Mouse (Mus musculus) heart, embryonic 12.5 days (tissue): ENCODE data around the gene Sema3g. TPM values are rescaled to one million over a fixed set of nuclear protein-coding genes. Genes with fewer than 3 reads are reported as not detected.

Experiments
- ATAC-seq: fragments of 200-750 bp; cut with Nextera tagmentation; 2 replicates; pipeline ENCODE4 v1.8.0; 2017; ENCODE audit warnings: moderate TSS enrichment, moderate library complexity; ENCODE audit not compliant: insufficient number of reproducible peaks, low FRiP score
- H3K27ac ChIP-seq: fragments of 300-500 bp; sonication (generic); 2 replicates; pipeline ENCODE4 v1.5.1; 2016; ENCODE audit warnings: mild to moderate bottlenecking, moderate library complexity; ENCODE audit not compliant: poor library complexity, severe bottlenecking
- H3K27me3 ChIP-seq: fragments of 300-500 bp; sonication (generic); replicated peaks from 2 replicates; pipeline ENCODE4 v1.6.1; 2016; ENCODE audit warnings: mild to moderate bottlenecking, moderate library complexity
- H3K36me3 ChIP-seq: fragments of 300-500 bp; sonication (generic); 2 replicates; pipeline ENCODE4 v1.6.1; 2016; ENCODE audit warnings: mild to moderate bottlenecking, moderate library complexity
- H3K4me1 ChIP-seq: fragments of 300-500 bp; sonication (generic); replicated peaks from 2 replicates; pipeline ENCODE4 v1.6.1; 2016; ENCODE audit warnings: mild to moderate bottlenecking
- H3K4me2 ChIP-seq: fragments of 300-500 bp; sonication (generic); 2 replicates; pipeline ENCODE4 v1.6.1; 2016; ENCODE audit warnings: mild to moderate bottlenecking, moderate library complexity
- H3K4me3 ChIP-seq: fragments of 300-500 bp; sonication (generic); 2 replicates; pipeline ENCODE4 v1.5.1; 2016; ENCODE audit warnings: mild to moderate bottlenecking
- H3K9ac ChIP-seq: fragments of 300-500 bp; sonication (generic); 2 replicates; pipeline ENCODE4 v1.6.1; 2016; ENCODE audit warnings: mild to moderate bottlenecking, moderate library complexity
- H3K9me3 ChIP-seq: fragments of 300-500 bp; sonication (generic); replicated peaks from 2 replicates; pipeline ENCODE4 v1.6.1; 2016; ENCODE audit warnings: mild to moderate bottlenecking, moderate library complexity
- WGBS: fragments of 180-500 bp; shearing (Covaris S2); methylation state at CpG from one replicate; pipeline ENCODE4 v1.1.7; 2016; 5-methylcytosine and 5-hydroxymethylcytosine counted together
- polyA plus RNA-seq: library from polyadenylated mRNA; unstranded; fragments of >200 nt; fragmentation: Nextera tagmentation; extraction: Ambion mirVana; gene quantifications from 2 replicates; pipeline ENCODE4 v1.2.1, GENCODE M21; 2016

The Sema3g gene
- polyA plus RNA-seq, 1 experiment from 2014 or later = 0.34 TPM

- 56% methylated on average over 2 of the region's 2 CpGs for WGBS
- peaks cover 56% of the 10 kb centered on the region for H3K4me1 ChIP-seq
- H3K9ac ChIP-seq = peak within 1 kb of the TSS; percentile 98
These were observed 9.6 kb upstream of the Sema3g start, which contains the start of gene Tnnc1 for GRCm38 (mm10) chr14:31208084-31208483. Tnnc1 (plus strand) TSS chr14:31208312.

GRCm38 (mm10) chr14:31209133-31209557 lies 8.5 kb upstream of the Sema3g start:
- H3K27me3 ChIP-seq = no peaks in the 10 kb centered on the region
- H3K9ac ChIP-seq = peak overlapping the region; percentile 93
- WGBS = 44% methylated on average over 4 of the region's 4 CpGs
- H3K27ac ChIP-seq = peak overlapping the region; percentile 98
- peaks cover 40% of the 10 kb centered on the region for H3K36me3 ChIP-seq
- no peaks in the 10 kb centered on the region for H3K9me3 ChIP-seq
- H3K4me1 ChIP-seq = peaks cover 60% of the 10 kb centered on the region
- peak; percentile 59 for ATAC-seq
- H3K4me2 ChIP-seq = peak overlapping the region; percentile 96
- peak overlapping the region; percentile 56 for H3K4me3 ChIP-seq

More at GRCm38 (mm10) chr14:31208084-31208483, 9.6 kb upstream of the Sema3g start, which contains the start of gene Tnnc1:
- Histone ChIP-seq H3K4me2 (peak within 1 kb of the TSS; percentile 96), H3K9me3 (no peaks in the 10 kb centered on the region), H3K27me3 (no peaks in the 10 kb centered on the region), H3K36me3 (peaks cover 49% of the 10 kb centered on the region), H3K4me3 (peak within 1 kb of the TSS; percentile 89), H3K27ac (peak within 1 kb of the TSS; percentile 98)
- no peak for ATAC-seq

DNA sequence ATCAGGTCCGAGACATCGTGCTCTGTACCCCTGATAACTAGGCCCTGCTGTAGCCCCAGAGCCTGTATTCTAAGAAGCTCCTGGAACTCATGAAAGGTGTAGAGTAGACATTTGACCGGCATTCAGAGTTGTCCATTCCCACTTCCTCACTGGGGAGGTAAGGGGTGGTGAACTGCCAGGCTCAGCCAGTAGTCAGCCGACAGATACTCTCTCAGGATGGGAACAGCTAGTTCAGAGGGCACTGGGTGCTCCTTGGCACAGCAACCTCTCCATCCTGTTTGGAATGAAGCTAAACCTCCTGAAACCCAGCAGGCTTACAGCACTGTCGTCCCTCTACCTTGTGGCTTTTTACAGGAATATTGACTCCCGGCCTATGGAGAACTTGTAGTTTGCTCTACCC lies 5.8 kb upstream of the Sema3g start:
- Histone ChIP-seq H3K9ac (peak overlapping the region; percentile 44), H3K27ac (peak overlapping the region; percentile 32), H3K27me3 (no peaks in the 10 kb centered on the region), H3K4me1 (peaks cover 70% of the 10 kb centered on the region), H3K4me3 (no peak overlapping the region), H3K36me3 (peaks cover 33% of the 10 kb centered on the region), H3K4me2 (peak overlapping the region; percentile 96), H3K9me3 (no peaks in the 10 kb centered on the region)
- 61% methylated on average over 6 of the region's 6 CpGs for WGBS
- ATAC-seq = no peak

- Histone ChIP-seq H3K9me3 (no peaks in the 10 kb centered on the region), H3K4me2 (peak overlapping the region; percentile 96; the same call in 1 of the 2 replicates), H3K27me3 (no peaks in the 10 kb centered on the region), H3K9ac (peak overlapping the region; percentile 38), H3K4me1 (peaks cover 68% of the 10 kb centered on the region), H3K36me3 (peaks cover 33% of the 10 kb centered on the region), H3K27ac (peak overlapping the region; percentile 32), H3K4me3 (no peak overlapping the region)
- 35% methylated on average over 3 of the region's 3 CpGs for whole genome bisulfite sequencing
- ATAC-seq = no peak
These were observed 5.2 kb upstream of the Sema3g start for GRCm38 (mm10) chr14:31212499-31212898.

DNA sequence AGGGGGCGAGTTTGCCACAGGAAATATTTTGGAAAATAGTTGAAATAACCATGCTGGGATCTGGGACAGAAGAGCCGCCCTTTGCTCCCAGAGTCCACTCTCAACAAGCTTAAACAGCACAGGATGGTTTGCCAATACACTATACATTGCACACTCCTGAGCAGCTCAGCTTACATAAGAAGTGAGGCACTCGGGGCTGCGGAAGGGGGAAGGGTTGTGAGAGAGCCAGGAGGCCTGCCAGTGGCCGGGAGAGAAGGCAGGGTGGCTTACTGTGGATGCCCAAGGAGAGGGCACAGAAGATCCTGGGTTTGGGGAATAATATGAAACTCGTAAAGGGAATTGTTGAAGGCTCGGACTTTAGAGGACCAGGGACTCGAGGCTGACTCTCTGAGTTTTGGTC lies 3.8 kb upstream of the Sema3g start:
- Histone ChIP-seq H3K4me1 (peaks cover 72% of the 10 kb centered on the region), H3K36me3 (peaks cover 33% of the 10 kb centered on the region), H3K27ac (peak overlapping the region; percentile 32), H3K27me3 (no peaks in the 10 kb centered on the region), H3K4me3 (no peak overlapping the region), H3K4me2 (no peak overlapping the region), H3K9ac (peak overlapping the region; percentile 8; the same call in 1 of the 2 replicates), H3K9me3 (no peaks in the 10 kb centered on the region)
- no peak for ATAC-seq
- WGBS = 52% methylated on average over 8 of the region's 8 CpGs

- Histone ChIP-seq H3K9me3 (no peaks in the 10 kb centered on the region), H3K4me3 (no peak overlapping the region), H3K4me1 (peaks cover 72% of the 10 kb centered on the region), H3K27ac (0 out of 2 replicates have a peak overlapping the region, but pooled peaks have one; percentile 32), H3K9ac (no peak overlapping the region), H3K4me2 (no peak overlapping the region), H3K36me3 (peaks cover 32% of the 10 kb centered on the region), H3K27me3 (no peaks in the 10 kb centered on the region)
- ATAC-seq = no peak
- 72% methylated on average over 3 of the region's 3 CpGs for WGBS
These were observed 3.0 kb upstream of the Sema3g start for GRCm38 (mm10) chr14:31214684-31215083.

DNA sequence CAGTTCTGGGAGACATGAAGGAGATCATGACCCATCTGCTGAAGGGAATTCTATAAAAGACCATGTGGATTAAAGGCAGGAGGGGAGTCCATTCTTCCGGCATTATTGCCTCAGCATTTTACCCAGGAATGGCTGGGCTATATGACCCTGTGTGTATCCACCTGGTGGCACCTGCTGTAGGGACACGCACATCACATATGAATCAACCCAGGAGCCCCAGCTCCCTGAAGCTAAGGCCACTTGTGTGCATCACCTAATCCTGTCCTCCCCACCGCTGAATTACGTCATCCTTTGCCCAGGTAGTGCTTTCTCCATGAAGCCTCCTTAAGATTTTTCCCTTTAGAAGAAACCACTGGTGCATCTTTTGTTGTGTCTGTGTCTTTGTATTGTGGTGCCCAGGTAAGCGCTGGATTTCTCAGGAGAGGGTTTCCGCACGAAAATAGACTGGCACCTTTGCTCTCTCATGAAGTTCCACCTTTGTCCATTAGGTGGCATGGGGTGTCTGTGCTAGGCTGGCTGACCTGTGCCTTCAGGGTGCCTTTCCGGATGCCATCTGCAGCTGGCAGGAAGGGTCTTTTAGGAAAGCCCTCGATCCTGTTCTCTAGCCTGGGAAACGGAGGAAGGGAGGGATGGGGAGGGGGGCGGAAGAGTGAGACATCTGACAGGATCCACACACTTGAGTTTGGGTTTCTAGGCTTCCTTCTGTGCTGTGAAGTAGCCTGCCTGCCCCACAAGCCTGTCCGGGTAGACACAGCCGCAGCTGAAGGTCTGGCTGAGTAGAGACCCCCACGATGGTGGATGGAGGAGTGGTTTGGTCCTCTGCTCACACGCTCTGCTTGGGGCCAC lies 2.3 kb upstream of the Sema3g start:
- no peak for ATAC-seq
- H3K4me2 ChIP-seq = peak overlapping the region; percentile 19; the same call in 1 of the 2 replicates
- WGBS = 28% methylated on average over 15 of the region's 15 CpGs
- 0 out of 2 replicates have a peak overlapping the region, but pooled peaks have one; percentile 3 for H3K9ac ChIP-seq
- H3K36me3 ChIP-seq = peaks cover 25% of the 10 kb centered on the region
- H3K27ac ChIP-seq = no peak overlapping the region
- H3K9me3 ChIP-seq = no peaks in the 10 kb centered on the region
- no peaks in the 10 kb centered on the region for H3K27me3 ChIP-seq
- peaks cover 69% of the 10 kb centered on the region for H3K4me1 ChIP-seq
- no peak overlapping the region for H3K4me3 ChIP-seq

DNA sequence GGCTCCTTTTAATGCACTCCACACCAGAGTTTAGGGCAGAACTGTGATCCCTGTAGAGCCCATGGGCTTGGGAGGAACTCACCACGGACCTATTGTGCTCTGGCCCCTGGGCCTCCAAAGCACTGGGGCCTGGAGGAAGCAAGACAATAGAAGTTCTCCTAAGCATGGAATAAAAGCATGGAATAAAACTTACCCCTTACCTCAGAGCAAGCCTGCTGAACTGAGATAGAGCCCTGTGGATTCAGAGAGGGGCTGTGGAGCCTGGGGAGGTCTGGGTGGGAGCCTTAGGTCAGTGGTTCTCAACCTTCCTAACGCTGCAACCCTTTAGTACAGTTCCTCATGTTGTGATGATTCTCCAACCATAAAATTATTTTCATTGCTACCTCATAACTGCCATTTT lies 814 bp upstream of the Sema3g start, which contains the start of gene Nisch:
TSS of gene Nisch (minus strand) at position 101 of the 400 bp plus-strand sequence.
- H3K4me3 ChIP-seq = no peak within 1 kb of the TSS
- no peak within 1 kb of the TSS for H3K27ac ChIP-seq
- H3K4me1 ChIP-seq = peaks cover 56% of the 10 kb centered on the region
- WGBS = 64% methylated on average over 2 of the region's 2 CpGs
- H3K9me3 ChIP-seq = no peaks in the 10 kb centered on the region
- peak within 1 kb of the TSS; percentile 50; the same call in 1 of the 2 replicates for H3K9ac ChIP-seq
- 0 out of 2 replicates have a peak, but pooled peaks cover 9% of the 10 kb centered on the region for H3K27me3 ChIP-seq
- peaks cover 13% of the 10 kb centered on the region for H3K36me3 ChIP-seq
- peak within 1 kb of the TSS; percentile 48 for H3K4me2 ChIP-seq
- no peak for ATAC-seq

GRCm38 (mm10) chr14:31226978-31227377 lies 9.3 kb downstream of the Sema3g start:
- no peaks in the 10 kb centered on the region for H3K36me3 ChIP-seq
- H3K9me3 ChIP-seq = no peaks in the 10 kb centered on the region
- peak overlapping the region; percentile 58; the same call in 1 of the 2 replicates for H3K27ac ChIP-seq
- H3K4me1 ChIP-seq = peaks cover 54% of the 10 kb centered on the region
- ATAC-seq = peak; percentile 43; the same call in 1 of the 2 replicates
- no peak overlapping the region for H3K4me3 ChIP-seq
- H3K4me2 ChIP-seq = no peak overlapping the region
- no peaks in the 10 kb centered on the region for H3K27me3 ChIP-seq
- WGBS = 45% methylated on average over 4 of the region's 4 CpGs
- no peak overlapping the region for H3K9ac ChIP-seq

DNA sequence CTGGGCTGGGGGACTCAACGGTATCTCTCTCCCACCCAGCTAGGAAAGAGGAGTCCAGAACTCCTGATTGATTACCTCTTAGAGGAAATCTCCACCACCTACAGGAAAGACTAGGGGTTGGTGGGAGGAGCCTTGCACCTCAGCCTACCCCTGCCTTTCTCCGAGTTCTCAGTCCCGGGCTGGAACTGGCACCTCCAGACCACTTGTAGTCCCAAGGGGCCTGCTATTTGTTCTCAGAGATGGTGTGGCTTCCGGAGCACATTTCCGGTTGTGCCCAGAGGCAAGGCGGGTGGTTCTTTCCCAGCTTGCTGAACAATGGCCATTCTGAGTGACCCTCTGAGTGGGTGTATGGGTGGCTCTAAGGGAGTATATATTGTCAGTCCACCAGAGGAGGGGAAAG lies 10.6 kb downstream of the Sema3g start:
- H3K27ac ChIP-seq = no peak overlapping the region
- H3K9me3 ChIP-seq = no peaks in the 10 kb centered on the region
- ATAC-seq = no peak
- no peak overlapping the region for H3K4me3 ChIP-seq
- H3K27me3 ChIP-seq = no peaks in the 10 kb centered on the region
- no peaks in the 10 kb centered on the region for H3K36me3 ChIP-seq
- peaks cover 62% of the 10 kb centered on the region for H3K4me1 ChIP-seq
- 45% methylated on average over 6 of the region's 6 CpGs for WGBS
- no peak overlapping the region for H3K4me2 ChIP-seq
- no peak overlapping the region for H3K9ac ChIP-seq

GRCm38 (mm10) chr14:31230442-31230841 lies 12.8 kb downstream of the Sema3g start:
- Histone ChIP-seq H3K27me3 (no peaks in the 10 kb centered on the region), H3K36me3 (no peaks in the 10 kb centered on the region), H3K4me2 (no peak overlapping the region), H3K4me3 (no peak overlapping the region), H3K4me1 (peaks cover 66% of the 10 kb centered on the region), H3K27ac (peak overlapping the region; percentile 35; the same call in 1 of the 2 replicates), H3K9ac (no peak overlapping the region), H3K9me3 (no peaks in the 10 kb centered on the region)
- ATAC-seq = no peak
- 41% methylated on average over 8 of the region's 8 CpGs for WGBS
